Mouse (Mus musculus) G1E (cell line): ENCODE data around the gene Nrn1.

Experiments
- CTCF ChIP-seq: IDR thresholded peaks from 2 replicates; pipeline ENCODE4 v1.5.1; 2012; ENCODE audit warnings: low read depth, low read length, inconsistent platforms, mixed read lengths
- GATA1 ChIP-seq: IDR thresholded peaks from 2 replicates; pipeline ENCODE4 v1.6.1; 2012; ENCODE audit warnings: borderline replicate concordance, low read length, inconsistent platforms, mixed read lengths
- GATA2 ChIP-seq: IDR thresholded peaks from 2 replicates; pipeline ENCODE4 v1.6.1; 2012; ENCODE audit warnings: low read depth, low read length, inconsistent platforms, borderline replicate concordance
- POLR2AphosphoS5 ChIP-seq: IDR thresholded peaks from 2 replicates; pipeline ENCODE4 v1.6.1; 2012; ENCODE audit warnings: low read depth, low read length, inconsistent platforms; ENCODE audit not compliant: insufficient replicate concordance

DNA sequence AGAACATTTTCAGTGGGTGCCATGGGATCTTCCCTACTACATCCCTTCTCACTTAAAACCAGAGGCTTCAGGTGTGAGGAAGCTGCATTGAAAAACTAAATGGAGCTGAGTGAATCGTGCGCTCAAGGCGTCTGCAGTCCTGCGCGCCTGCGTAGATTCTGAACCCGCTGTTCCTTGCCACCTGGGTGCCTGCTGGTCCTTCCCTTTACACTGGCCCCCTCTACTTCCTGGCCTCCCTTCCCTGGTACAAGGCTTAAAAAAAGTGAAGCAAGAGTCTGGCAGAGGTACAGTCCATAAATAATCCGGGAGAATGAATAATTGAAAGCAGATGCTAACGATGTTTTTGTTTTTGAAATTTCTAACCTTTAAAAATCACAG is 1.7 kb upstream of the Nrn1 start:
- TF ChIP-seq CTCF = no peak
- no peak for TF ChIP-seq POLR2AphosphoS5
- TF ChIP-seq GATA1 = no peak
- no peak for TF ChIP-seq GATA2
